Mouse (Mus musculus): Measurements from ENCODE around the gene Aox2.

The Aox2 gene

DNA sequence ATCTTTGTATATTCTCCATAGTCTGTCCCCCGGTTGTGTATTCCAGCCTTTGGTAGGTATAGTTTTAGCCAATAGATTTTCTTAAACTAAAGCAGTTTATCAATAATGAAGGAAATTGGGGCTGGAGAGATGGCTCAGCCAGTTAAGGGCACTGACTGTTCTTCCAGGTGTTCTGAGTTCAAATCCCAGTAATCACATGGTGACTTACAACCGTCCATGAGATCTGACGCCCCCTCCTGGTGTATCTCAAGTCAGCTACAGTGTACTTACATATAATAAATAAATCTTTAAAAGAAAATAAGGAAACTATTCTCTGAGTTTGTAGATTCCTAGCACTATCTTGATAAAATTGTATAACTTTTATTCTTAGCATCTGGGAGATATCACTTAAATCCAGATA lies 117.2 kb downstream of the Aox2 start:
- DNase-seq (ENCODE audit: extremely low read depth, low read depth): no peak

DNA sequence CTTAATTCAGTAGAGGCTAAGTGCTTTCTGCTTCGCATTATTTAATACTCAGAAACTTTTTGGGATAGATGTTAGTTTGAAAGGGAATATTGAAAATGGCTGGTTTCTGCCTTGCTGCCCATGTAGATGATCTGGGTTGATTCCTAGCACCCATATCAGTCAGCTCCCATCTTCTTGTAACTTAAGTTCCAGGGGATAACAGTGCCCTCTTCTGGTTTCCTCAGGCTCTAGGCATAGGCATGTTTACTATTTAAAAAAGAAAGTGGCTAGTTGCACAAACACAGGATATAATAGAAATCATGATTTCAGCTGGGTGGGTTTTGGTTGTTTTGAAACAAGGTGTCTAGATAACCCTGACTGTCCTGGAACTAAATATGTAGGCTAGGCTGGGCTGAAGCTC lies 118.1 kb downstream of the Aox2 start:
- DNase-seq (ENCODE audit: extremely low read depth, low read depth): no peak

DNA sequence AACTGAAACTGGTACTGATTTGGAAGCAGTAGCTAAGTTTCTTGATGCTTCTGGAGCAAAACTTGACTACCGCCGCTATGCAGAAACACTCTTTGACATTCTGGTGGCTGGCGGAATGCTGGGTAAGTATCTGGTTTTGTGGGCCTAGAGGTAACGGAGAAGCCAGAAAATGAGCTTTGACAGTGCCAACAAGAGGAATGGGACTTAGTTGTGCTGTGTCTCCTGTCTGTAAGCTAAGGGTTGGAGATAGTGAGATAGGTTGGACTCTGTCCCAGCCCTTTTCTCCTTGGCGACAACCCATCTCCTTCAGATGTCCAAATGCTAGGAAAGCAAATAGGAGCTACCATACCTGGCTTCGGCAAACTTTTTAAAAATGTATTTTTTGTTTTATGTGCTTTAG lies 119.6 kb downstream of the Aox2 start:
- no peak for DNase-seq (ENCODE audit: extremely low read depth, low read depth)

DNA sequence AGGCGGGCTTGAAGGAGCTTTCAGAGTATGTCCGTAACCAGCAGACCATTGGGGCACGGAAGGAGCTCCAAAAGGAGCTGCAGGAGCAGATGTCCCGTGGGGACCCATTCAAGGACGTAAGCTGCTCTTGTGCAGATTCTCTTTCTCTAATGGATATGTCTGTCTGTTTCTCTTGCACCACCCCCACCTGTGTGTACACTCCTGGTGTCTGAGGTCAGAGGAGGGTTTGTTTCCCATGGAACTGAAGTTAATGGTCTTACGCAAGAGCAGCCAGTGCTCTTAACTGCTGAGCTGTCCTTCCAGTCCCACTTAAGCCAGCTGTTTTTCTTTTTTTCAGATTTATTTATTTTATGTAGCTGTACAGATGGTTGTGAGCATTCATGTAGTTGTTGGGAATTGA lies 123.3 kb downstream of the Aox2 start:
- DNase-seq (ENCODE audit: extremely low read depth, low read depth): no peak

DNA sequence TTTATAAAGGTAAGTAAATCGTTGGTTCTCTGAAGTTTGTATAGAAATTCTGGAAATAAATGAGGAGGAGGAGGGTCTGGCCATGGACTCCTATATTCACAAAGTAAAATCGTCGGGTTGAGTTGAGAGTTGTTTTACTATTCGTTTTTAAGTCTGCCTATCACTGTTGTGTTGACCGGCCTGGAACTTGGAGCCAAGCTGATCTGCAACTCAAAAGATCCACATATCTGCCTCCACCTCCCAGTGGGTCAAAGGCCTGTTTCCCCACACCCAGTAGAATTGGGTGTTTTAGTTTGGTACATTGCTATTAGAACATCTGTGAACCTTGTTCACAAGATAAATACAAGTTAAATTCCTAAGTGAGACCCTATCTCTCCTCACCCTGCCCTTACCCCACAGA lies 125.6 kb downstream of the Aox2 start:
- no peak for DNase-seq (ENCODE audit: extremely low read depth, low read depth)

DNA sequence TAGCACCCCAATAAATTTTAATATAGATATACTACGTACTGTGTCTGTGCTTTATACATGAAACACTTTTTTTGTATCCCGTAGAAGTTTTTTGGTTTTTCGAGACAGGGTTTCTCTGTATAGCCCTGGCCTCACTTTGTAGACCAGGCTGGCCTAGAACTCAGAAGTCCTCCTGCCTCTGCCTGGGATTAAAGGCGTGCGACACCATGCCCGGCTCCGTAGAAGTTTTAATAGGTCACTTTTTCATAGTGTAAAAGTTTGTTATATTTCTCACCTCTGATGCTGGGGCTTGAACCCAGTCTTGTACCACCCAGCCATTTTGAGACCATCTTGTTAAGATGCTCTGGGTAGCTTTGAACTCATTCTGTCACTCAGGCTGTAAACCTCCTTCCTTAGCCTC lies 129.2 kb downstream of the Aox2 start:
- no peak for DNase-seq (ENCODE audit: extremely low read depth, low read depth)

DNA sequence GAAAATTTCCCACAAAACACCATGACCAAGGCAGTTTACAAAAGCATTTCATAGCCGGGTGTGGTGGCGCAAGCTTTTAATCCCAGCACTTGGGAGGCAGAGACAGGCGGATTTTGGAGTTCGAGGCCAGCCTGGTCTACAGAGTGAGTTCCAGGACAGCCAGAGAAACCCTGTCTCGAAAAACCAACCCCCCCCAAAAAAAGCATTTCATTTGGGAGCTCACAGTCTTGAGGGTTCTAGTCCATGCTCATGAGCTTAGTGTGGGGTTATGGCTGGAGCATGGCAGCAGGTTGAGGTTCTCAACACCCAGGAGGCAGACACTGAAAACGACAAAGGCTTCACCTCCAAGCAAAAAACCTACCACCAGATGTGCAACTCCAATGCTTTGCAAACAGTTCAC lies 130.0 kb downstream of the Aox2 start:
- no peak for DNase-seq (ENCODE audit: extremely low read depth, low read depth)

DNA sequence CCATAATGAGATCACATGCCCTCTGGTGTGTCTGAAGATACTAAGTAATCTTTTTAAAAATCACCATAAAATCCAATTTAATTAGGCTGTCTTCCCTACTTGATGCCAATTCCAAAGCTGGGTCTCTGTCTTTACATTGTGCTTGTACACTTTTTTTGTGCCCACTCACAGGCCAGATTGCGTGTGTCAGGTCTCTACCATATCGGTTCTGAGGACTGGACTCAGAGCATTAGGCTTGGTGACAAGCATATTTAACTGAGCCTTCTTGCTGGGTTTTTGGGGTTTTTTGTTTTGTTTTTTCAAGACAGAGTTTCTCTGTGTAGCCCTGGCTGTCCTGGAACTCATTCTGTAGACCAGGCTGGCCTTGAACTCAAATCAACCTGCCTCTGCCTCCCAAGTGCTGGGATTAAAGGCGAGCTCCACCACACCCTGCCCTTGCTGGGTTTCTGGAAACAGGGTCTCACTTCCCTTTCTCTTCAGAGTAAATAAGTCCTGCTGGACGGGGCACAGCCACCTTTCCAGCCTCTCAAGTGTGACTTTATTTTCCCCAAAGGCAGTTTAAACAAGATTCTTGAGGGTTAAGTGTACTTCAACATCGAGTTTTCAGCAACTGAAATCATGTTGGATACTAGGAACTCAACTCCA lies 131.5 kb downstream of the Aox2 start:
- DNase-seq (ENCODE audit: extremely low read depth, low read depth): no peak

DNA sequence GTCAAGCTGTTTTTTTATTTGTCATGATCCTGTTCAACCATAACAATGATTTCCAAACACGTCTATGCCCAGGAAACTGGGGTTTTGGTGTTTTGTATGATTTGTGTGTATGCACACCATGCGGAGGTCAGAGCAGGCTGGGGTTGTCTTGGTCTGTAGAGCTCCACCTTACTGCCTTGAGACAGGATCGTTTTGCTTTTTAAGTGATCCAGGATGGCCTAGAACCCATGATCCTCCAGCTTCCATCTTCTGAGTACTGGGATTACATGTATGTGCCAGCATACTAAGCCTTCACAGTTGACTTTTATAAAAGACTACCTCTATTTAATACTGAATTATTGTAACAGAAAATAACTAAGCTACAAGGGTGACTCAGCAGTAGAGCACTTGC lies 132.1 kb downstream of the Aox2 start:
- DNase-seq (ENCODE audit: extremely low read depth, low read depth): no peak

DNA sequence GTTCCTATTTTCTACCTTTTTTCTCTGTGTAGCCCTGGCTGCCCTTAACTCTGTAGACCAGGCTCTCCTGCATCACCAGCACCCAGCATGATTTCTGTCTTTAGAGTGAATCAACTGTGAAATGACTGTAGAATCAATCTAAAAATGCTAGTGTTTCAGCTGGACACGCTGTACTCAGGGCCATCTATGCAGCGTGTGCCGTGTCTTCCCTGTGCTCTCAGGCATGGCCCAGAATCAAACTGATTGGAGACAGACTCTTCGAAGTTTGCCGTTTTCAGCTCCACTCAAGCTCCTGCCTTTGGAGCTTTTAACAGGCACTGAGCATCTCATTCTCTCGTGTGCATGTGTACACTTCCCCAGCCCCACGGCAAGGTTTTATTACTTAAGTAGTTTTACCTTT lies 132.7 kb downstream of the Aox2 start:
- DNase-seq (ENCODE audit: extremely low read depth, low read depth): no peak

DNA sequence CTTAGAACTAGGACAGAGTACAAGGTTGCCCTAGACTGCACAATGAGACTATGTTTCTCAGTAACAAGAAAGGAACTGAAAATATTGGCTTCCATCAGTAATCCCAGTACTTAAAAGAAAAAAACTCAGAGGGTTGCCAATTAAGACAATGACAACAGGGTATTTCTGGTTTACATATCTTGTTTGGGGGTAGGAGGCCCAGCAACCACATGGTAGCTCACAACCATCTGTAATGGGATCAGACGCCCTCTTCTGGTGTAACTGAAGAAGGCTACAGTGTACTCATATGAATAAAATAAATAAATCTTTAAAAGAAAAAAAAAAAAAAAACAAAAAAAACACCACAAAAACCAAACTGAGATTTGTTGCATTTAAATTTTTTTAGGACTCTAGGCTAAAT lies 137.3 kb downstream of the Aox2 start:
- DNase-seq (ENCODE audit: extremely low read depth, low read depth): no peak

DNA sequence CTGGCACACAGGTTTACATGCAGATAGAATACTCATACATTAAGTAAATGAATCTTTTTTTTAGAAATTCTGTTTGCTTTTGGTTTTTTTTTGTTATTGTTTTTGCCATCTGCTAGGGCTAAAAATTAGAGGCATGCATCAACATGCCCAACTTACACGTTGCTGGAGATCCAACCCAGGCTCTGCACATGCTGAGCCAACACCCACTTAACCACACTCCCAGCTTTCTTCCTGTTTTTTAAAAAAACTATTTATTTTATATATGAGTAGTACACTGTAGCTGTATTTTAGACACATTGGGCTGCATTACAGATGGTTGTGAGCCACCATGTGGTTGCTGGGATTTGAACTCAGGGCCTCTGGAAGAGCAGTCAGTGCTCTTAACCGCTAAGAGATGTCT lies 137.9 kb downstream of the Aox2 start:
- no peak for DNase-seq (ENCODE audit: extremely low read depth, low read depth)

DNA sequence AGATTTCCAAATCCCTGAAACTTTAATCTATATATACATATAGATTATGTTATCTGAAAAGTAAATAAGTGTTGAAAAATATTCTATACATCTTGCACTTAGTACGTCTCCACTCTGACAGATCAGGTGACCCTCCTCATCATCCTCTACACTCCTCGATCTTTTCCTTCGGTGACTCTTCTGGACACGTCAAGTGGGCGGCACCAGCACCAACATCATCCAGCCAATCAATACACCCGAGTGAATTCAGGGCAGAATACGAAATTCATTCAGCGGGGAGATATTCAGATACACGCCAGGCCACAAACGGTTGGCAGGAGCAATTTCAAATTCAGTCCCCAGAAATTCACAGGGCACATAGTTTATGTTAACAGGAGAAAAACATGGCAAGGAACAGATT lies 141.9 kb downstream of the Aox2 start:
- no peak for DNase-seq (ENCODE audit: extremely low read depth, low read depth)

DNA sequence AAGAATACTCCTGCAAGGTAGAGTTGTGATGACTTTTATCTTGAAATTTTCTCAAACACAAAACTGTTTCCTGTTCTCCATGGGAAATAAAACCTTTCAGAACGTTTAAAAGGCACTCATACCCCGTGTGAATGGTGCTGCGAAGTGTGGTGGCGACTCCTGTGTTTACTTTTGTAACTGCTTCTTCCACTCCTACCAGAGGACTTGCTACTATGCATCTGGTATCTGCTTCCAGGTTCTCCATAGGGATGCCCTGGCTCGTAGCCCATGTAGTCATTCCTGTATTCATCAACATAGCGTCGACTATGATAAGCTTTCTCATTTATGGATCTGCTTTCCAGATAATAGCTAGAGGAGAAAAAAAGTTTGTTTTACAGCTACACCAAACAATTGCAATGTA lies 142.8 kb downstream of the Aox2 start:
- DNase-seq (ENCODE audit: extremely low read depth, low read depth): no peak

DNA sequence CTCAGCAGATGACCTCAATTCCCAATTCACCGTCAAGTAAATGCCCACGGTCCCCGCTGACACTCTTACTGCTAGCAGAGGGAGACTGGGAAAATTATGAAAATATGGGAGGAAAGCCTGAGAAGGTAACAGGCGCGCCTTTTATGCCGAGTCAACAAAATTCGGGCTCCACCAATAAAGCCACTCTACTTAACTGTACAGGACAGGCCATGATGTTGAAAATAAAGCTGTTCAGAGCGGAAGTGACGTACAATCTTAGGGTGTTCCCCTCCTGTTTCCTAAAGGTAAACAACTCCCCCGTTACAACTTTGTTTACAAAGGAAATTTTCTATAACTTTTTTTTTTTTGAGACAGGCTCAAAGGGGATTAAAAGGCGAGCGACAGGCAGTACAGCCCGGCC lies 144.8 kb downstream of the Aox2 start:
- peak; percentile 84 for DNase-seq (ENCODE audit: extremely low read depth, low read depth)

DNA sequence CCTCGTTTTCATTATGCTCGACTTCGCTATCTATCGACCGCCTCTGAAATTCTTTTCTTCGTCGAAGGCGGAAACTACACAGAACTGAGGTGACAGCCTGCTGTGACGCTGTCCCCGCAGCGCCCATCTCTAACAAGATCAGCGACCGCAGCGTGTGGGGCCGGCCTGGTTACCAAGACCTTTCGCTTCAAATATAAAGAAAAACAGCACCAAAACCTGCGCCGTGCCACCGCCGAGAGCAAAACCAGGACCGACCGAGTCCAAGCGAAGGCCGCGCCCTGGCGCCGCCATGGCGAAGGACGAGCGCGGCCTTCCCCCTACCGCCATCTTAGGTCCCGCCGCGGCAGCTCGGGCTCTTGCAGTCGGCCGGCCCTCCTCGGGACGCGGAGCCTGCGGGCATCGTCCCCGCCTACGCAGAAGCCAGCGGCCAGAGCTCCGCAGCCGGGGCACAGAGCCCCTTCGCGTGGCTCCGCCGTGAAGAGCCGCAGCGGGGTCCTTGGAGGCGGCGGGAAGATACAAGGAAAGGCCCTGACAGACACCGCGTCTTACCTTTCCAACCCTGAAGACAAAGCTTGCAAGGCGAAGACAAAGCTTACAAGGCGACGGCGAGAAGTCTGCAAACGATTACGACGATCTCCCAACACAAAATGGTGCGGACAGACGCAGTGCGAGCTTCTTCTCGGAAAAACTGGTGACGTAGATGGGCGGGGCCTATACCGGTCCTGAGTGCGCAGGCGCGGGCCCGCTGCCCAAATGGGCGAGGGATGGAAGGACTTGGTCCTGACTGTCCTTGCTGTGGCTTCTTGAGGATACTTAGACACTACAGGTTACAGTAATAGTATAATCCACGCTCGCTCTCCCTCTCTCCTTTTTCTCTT lies 145.5 kb downstream of the Aox2 start, which contains the start of gene Clk1:
Gene Clk1 (minus strand): TSS at position 696 of the 878 bp plus-strand sequence.
- peak; percentile 88 for DNase-seq (ENCODE audit: extremely low read depth, low read depth)

DNA sequence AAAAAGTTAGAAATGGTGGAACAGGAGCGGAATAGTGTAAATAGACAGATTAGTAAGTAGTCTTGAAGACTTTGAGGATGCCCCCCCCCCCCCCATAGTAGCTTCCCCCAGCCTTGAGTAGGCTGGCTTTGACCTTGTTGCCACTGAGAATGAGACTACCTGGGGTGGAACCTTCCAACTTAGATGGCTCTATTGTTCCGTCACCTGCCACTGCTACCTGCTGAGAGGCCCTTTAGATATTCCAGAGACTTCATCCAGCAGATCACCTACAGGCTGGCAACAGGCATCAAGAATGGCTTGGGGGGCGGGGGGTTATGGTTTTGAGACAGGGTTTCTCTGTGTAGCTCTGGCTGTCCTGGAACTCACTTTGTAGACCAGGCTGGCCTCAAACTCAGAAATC lies 146.4 kb downstream of the Aox2 start:
- no peak for DNase-seq (ENCODE audit: extremely low read depth, low read depth)
